Mouse (Mus musculus) G1E (cell line): Measurements from ENCODE around the gene Capn10. TPM values are rescaled to one million over a fixed set of nuclear protein-coding genes. Genes with fewer than 3 reads are reported as not detected.

Experiments
- ATAC-seq: 2 replicates; pipeline ENCODE4 v1.8.0; 2016; ENCODE audit warnings: mild to moderate bottlenecking; ENCODE audit not compliant: insufficient number of reproducible peaks, poor library complexity, low FRiP score, severe bottlenecking; ENCODE audit errors: extremely low read depth
- DNase-seq: peaks from one replicate; pipeline ENCODE4 v3.0.0; 2012; ENCODE audit warnings: low spot score
- H3K27me3 ChIP-seq: 2 replicates; pipeline ENCODE4 v1.6.1; 2012; ENCODE audit warnings: mild to moderate bottlenecking, low read length, inconsistent platforms; ENCODE audit not compliant: insufficient read depth
- H3K36me3 ChIP-seq: replicated peaks from 2 replicates; pipeline ENCODE3; 2012; ENCODE audit warnings: mild to moderate bottlenecking, inconsistent platforms
- H3K4me1 ChIP-seq: 2 replicates; pipeline ENCODE4 v1.6.1; 2012; ENCODE audit warnings: low read depth, low read length, inconsistent platforms, mixed read lengths; ENCODE audit not compliant: insufficient read depth
- H3K4me3 ChIP-seq: 2 replicates; pipeline ENCODE4 v1.5.1; 2012; ENCODE audit warnings: low read depth, mild to moderate bottlenecking, inconsistent platforms, low read length, moderate library complexity, mixed read lengths
- H3K9me3 ChIP-seq: replicated peaks from 2 replicates; pipeline ENCODE4 v1.6.1; 2012; ENCODE audit warnings: inconsistent platforms
- CTCF ChIP-seq: IDR thresholded peaks from 2 replicates; pipeline ENCODE4 v1.5.1; 2012; ENCODE audit warnings: low read depth, low read length, inconsistent platforms, mixed read lengths
- GATA1 ChIP-seq: IDR thresholded peaks from 2 replicates; pipeline ENCODE4 v1.6.1; 2012; ENCODE audit warnings: borderline replicate concordance, low read length, inconsistent platforms, mixed read lengths
- GATA2 ChIP-seq: IDR thresholded peaks from 2 replicates; pipeline ENCODE4 v1.6.1; 2012; ENCODE audit warnings: low read depth, low read length, inconsistent platforms, borderline replicate concordance
- POLR2AphosphoS5 ChIP-seq: IDR thresholded peaks from 2 replicates; pipeline ENCODE4 v1.6.1; 2012; ENCODE audit warnings: low read depth, low read length, inconsistent platforms; ENCODE audit not compliant: insufficient replicate concordance
- TAL1 ChIP-seq: conservative IDR thresholded peaks from 2 replicates; pipeline ENCODE4 v1.6.1; 2012; ENCODE audit warnings: low read depth, low read length, inconsistent platforms, mixed read lengths
- polyA plus RNA-seq: library from polyadenylated mRNA; stranded (reverse); fragments of >175 nt; gene quantifications from 2 replicates; pipeline ENCODE4 v1.2.3, GENCODE M21; 2012
- total RNA-seq, 2 experiments: library from RNA; stranded (forward) in 1 of 2; stranded (reverse) in 1 of 2; fragments of 200-1000 nt in 1 of 2; fragments of >200 nt in 1 of 2; fragmentation: Nextera tagmentation in 1 of 2; gene quantifications; 2 replicates each; pipeline ENCODE4 v1.2.3; 2014 to 2017

Capn10 gene
- total and polyA plus RNA-seq, 3 experiments = 13.2 to 25.0 (median 22.3) TPM

- peaks cover 45% of the 10 kb centered on the region for H3K4me1 ChIP-seq
- no peak for TF ChIP-seq GATA1
- TF ChIP-seq CTCF = no peak
- TF ChIP-seq TAL1 = no peak
- no peak for TF ChIP-seq GATA2
- no peak for TF ChIP-seq POLR2AphosphoS5
- H3K36me3 ChIP-seq = peaks cover 51% of the 10 kb centered on the region
- peak overlapping the region; percentile 79 for H3K4me3 ChIP-seq
- DNase-seq (peak; percentile 50), ATAC-seq (no peak)
- H3K9me3 ChIP-seq = no peaks in the 10 kb centered on the region
- no peaks in the 10 kb centered on the region for H3K27me3 ChIP-seq
Observed at GRCm38 (mm10) chr1:92935054-92935962, 1.1 kb downstream of the Capn10 start.

DNA sequence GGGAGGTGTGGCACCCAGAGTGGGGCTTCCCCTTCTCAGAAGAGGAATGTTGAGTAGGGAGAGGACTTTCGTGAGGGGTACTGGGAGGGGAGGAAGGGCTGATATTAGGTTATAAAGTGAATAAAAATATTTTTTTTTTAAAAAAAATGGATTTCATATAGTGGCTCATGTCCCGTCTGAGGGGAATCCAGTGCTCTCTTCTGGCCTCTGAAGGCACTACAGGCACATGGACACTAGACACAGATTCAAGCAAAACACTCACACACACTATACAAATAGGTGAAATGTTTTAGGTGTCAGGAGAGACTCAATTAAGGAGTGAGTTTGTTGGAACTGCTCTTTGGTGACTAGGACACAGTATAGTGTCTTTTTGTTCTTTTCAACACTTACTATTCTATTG, 1.8 kb downstream of the Capn10 start:
- no peaks in the 10 kb centered on the region for H3K27me3 ChIP-seq
- no peak overlapping the region; the same call in 1 of the 2 replicates for H3K4me3 ChIP-seq
- no peak for TF ChIP-seq GATA2
- TF ChIP-seq GATA1 = no peak
- TF ChIP-seq POLR2AphosphoS5 = no peak
- TF ChIP-seq CTCF = no peak
- TF ChIP-seq TAL1 = no peak
- no peak for ATAC-seq
- peaks cover 56% of the 10 kb centered on the region for H3K36me3 ChIP-seq
- no peaks in the 10 kb centered on the region for H3K9me3 ChIP-seq
- DNase-seq = no peak
- peaks cover 45% of the 10 kb centered on the region for H3K4me1 ChIP-seq

- ATAC-seq (no peak), DNase-seq (no peak)
- peaks cover 45% of the 10 kb centered on the region for H3K4me1 ChIP-seq
- no peak overlapping the region for H3K4me3 ChIP-seq
- no peaks in the 10 kb centered on the region for H3K27me3 ChIP-seq
- H3K36me3 ChIP-seq = peaks cover 59% of the 10 kb centered on the region
- H3K9me3 ChIP-seq = no peaks in the 10 kb centered on the region
- TF ChIP-seq POLR2AphosphoS5 (no peak), TAL1 (no peak), CTCF (no peak), GATA1 (no peak), GATA2 (no peak)
Observed at GRCm38 (mm10) chr1:92936467-92936866, 2.3 kb downstream of the Capn10 start.

GRCm38 (mm10) chr1:92937797-92938196, 3.6 kb downstream of the Capn10 start:
- peaks cover 64% of the 10 kb centered on the region for H3K36me3 ChIP-seq
- H3K4me3 ChIP-seq = no peak overlapping the region
- peaks cover 44% of the 10 kb centered on the region for H3K4me1 ChIP-seq
- no peaks in the 10 kb centered on the region for H3K9me3 ChIP-seq
- H3K27me3 ChIP-seq = no peaks in the 10 kb centered on the region
- no peak for DNase-seq
- no peak for TF ChIP-seq POLR2AphosphoS5
- TF ChIP-seq GATA2 = no peak
- TF ChIP-seq GATA1 = no peak
- TF ChIP-seq CTCF = no peak
- no peak for TF ChIP-seq TAL1
- ATAC-seq = no peak

GRCm38 (mm10) chr1:92939746-92940145, 5.6 kb downstream of the Capn10 start:
- H3K9me3 ChIP-seq = no peaks in the 10 kb centered on the region
- H3K27me3 ChIP-seq = no peaks in the 10 kb centered on the region
- ATAC-seq = no peak
- DNase-seq = no peak
- H3K4me3 ChIP-seq = no peak overlapping the region
- TF ChIP-seq POLR2AphosphoS5 = no peak
- no peak for TF ChIP-seq CTCF
- TF ChIP-seq GATA1 = no peak
- TF ChIP-seq TAL1 = no peak
- TF ChIP-seq GATA2 = no peak
- H3K36me3 ChIP-seq = peaks cover 82% of the 10 kb centered on the region
- peaks cover 29% of the 10 kb centered on the region for H3K4me1 ChIP-seq

GRCm38 (mm10) chr1:92943219-92943989, 9.2 kb downstream of the Capn10 start:
- ATAC-seq = no peak

More at GRCm38 (mm10) chr1:92943219-92943989, 9.2 kb downstream of the Capn10 start:
- TF ChIP-seq TAL1 (no peak), GATA2 (no peak), CTCF (no peak), POLR2AphosphoS5 (no peak), GATA1 (no peak)
- no peaks in the 10 kb centered on the region for H3K9me3 ChIP-seq
- no peaks in the 10 kb centered on the region for H3K4me1 ChIP-seq
- H3K27me3 ChIP-seq = no peaks in the 10 kb centered on the region
- DNase-seq = no peak
- peaks cover 95% of the 10 kb centered on the region for H3K36me3 ChIP-seq
- H3K4me3 ChIP-seq = no peak overlapping the region
